Mouse (Mus musculus): ENCODE measurements around the gene Tanc1.

GRCm38 (mm10) chr2:59877335-59877734 is 265.5 kb downstream of the Tanc1 start:
- TF ChIP-seq CTCF (IDR thresholded peaks at IDR 0.05; ENCODE audit: low read depth, low read length) (no peak), TAL1 (conservative IDR thresholded peaks at IDR 0.05; ENCODE audit: low read depth, low read length) (no peak), GATA1 (IDR thresholded peaks at IDR 0.05; ENCODE audit: borderline replicate concordance, low read length) (no peak), POLR2AphosphoS5 (IDR thresholded peaks at IDR 0.05; ENCODE audit: insufficient replicate concordance, low read depth, low read length) (no peak)

Data from G1E (cell line).